Mouse (Mus musculus) gastrocnemius, adult 2 months (tissue): Measurements from ENCODE around the gene Kcnj12. TPM values are rescaled to one million over a fixed set of nuclear protein-coding genes. Genes with fewer than 3 reads are reported as not detected.

Source experiments
- DNase-seq: peaks from one replicate; pipeline ENCODE4 v3.0.0; 2022
- H3K27ac ChIP-seq: fragments of 200-600 bp; 2 replicates; pipeline ENCODE4 v1.8.1; 2022; ENCODE audit warnings: mild to moderate bottlenecking
- H3K4me3 ChIP-seq: fragments of 200-600 bp; 2 replicates; pipeline ENCODE4 v1.8.1; 2022; ENCODE audit warnings: mild to moderate bottlenecking, moderate library complexity
- CTCF ChIP-seq: fragments of 200-600 bp; IDR thresholded peaks from 2 replicates; pipeline ENCODE4 v1.8.1; 2022; ENCODE audit warnings: antibody characterized with exemption, mild to moderate bottlenecking, moderate library complexity
- intact Hi-C: fragments of 180-260 bp; cut with DNase I; formaldehyde crosslinking; loops from one replicate; pipeline ENCODE4 v1.15.1; 2025
- total RNA-seq, 2 experiments: library from RNA; stranded (reverse); gene quantifications; 2 replicates each; pipeline ENCODE4 v1.2.3; 2021

Kcnj12 gene
- total RNA-seq, 2 experiments from 2014 or later: 50.4 to 65.8 TPM

- no peak for DNase-seq
- intact Hi-C loops: loop anchor here (5.0 to 10.0 kb wide), 2 partner anchors 48 to 306 kb away; no protein-coding TSS in a partner anchor
- Histone ChIP-seq H3K27ac (no peak overlapping the region), H3K4me3 (no peak overlapping the region)
- TF ChIP-seq CTCF: no peak
These were observed 86.6 kb downstream of the Kcnj12 start for GRCm38 (mm10) chr11:61108911-61109361.

GRCm38 (mm10) chr11:61109707-61110106 lies 87.3 kb downstream of the Kcnj12 start:
- no peak for DNase-seq
- H3K4me3 ChIP-seq: no peak overlapping the region
- TF ChIP-seq CTCF: no peak
- intact Hi-C loops: loop anchor here (5.0 to 10.0 kb wide), 2 partner anchors 48 to 305 kb away; no protein-coding TSS in a partner anchor
- no peak overlapping the region for H3K27ac ChIP-seq

- no peak overlapping the region for H3K27ac ChIP-seq
- no peak overlapping the region for H3K4me3 ChIP-seq
- no peak for TF ChIP-seq CTCF
- intact Hi-C loops: no loop called here
- DNase-seq: no peak
These were observed 87.7 kb downstream of the Kcnj12 start for GRCm38 (mm10) chr11:61110113-61110512.

GRCm38 (mm10) chr11:61110928-61111327 lies 88.6 kb downstream of the Kcnj12 start:
- intact Hi-C loops: no loop called here
- DNase-seq: no peak
- no peak for TF ChIP-seq CTCF
- Histone ChIP-seq H3K27ac (no peak overlapping the region), H3K4me3 (no peak overlapping the region)

- Histone ChIP-seq H3K27ac (no peak overlapping the region), H3K4me3 (no peak overlapping the region)
- no peak for TF ChIP-seq CTCF
- intact Hi-C loops: no loop called here
- DNase-seq: no peak
These were observed 89.1 kb downstream of the Kcnj12 start for GRCm38 (mm10) chr11:61111472-61111871.

- H3K27ac ChIP-seq: no peak overlapping the region
- intact Hi-C loops: no loop called here
- no peak for DNase-seq
- TF ChIP-seq CTCF: no peak
- no peak overlapping the region for H3K4me3 ChIP-seq
These were observed 90.1 kb downstream of the Kcnj12 start for GRCm38 (mm10) chr11:61112323-61112995.

- no peak for TF ChIP-seq CTCF
- DNase-seq: no peak
- Histone ChIP-seq H3K27ac (no peak overlapping the region), H3K4me3 (no peak overlapping the region)
- intact Hi-C loops: no loop called here
These were observed 93.9 kb downstream of the Kcnj12 start for GRCm38 (mm10) chr11:61116226-61116625.

GRCm38 (mm10) chr11:61119996-61120583 lies 97.7 kb downstream of the Kcnj12 start:
- intact Hi-C loops: no loop called here
- Histone ChIP-seq H3K27ac (no peak overlapping the region), H3K4me3 (no peak overlapping the region)
- DNase-seq: no peak
- TF ChIP-seq CTCF: no peak

Other genes starting within 250 kb of the Kcnj12 start
- gene Top3a, start 245.2 kb upstream of the Kcnj12 start, total RNA-seq: 1 to 10 TPM; 4.5 to 4.7 TPM
- gene Smcr8, start 245.0 kb upstream of the Kcnj12 start, total RNA-seq: 10 to 100 TPM; 19.8 to 20.1 TPM
- 10 to 100 TPM in 1 of 2 experiments, 1 to 10 TPM in 1; 8.3 to 10.0 TPM for gene Shmt1, start 210.8 kb upstream of the Kcnj12 start, total RNA-seq
- gene Dhrs7b, start 191.9 kb upstream of the Kcnj12 start, total RNA-seq: 10 to 100 TPM; 20.8 to 23.0 TPM
- gene Tmem11, start 143.3 kb upstream of the Kcnj12 start, total RNA-seq: 10 to 100 TPM; 41.4 to 41.6 TPM
- gene Natd1, start 107.8 kb upstream of the Kcnj12 start, total RNA-seq: 10 to 100 TPM in 1 of 2 experiments, 1 to 10 TPM in 1; 8.6 to 10.4 TPM
- gene Map2k3, start 90.5 kb upstream of the Kcnj12 start, total RNA-seq: 100 to 1,000 TPM; 136 to 159 TPM
- under 1 TPM; 0.13 to 0.22 TPM for gene Tnfrsf13b, start 104.2 kb downstream of the Kcnj12 start, total RNA-seq
- 10 to 100 TPM; 13.4 to 16.7 TPM for gene Usp22, start 152.5 kb downstream of the Kcnj12 start, total RNA-seq
- gene Aldh3a1, start 185.0 kb downstream of the Kcnj12 start, total RNA-seq: under 1 TPM in 1 of 2 experiments, not detected in 1; 0.50 TPM
- 10 to 100 TPM; 12.0 to 13.0 TPM for gene Aldh3a2, start 244.9 kb downstream of the Kcnj12 start, total RNA-seq